Mouse (Mus musculus) liver, postnatal 0 days (tissue): ENCODE measurements around the gene Trpc4.

Experiments used
- CTCF ChIP-seq: sonication (generic); IDR thresholded peaks from 2 replicates; pipeline ENCODE4 v1.5.1; 2016; ENCODE audit warnings: antibody characterized with exemption, low read depth
- EP300 ChIP-seq: IDR thresholded peaks from 2 replicates; pipeline ENCODE4 v1.6.1; 2016; ENCODE audit warnings: antibody characterized with exemption, low read depth, mild to moderate bottlenecking

DNA sequence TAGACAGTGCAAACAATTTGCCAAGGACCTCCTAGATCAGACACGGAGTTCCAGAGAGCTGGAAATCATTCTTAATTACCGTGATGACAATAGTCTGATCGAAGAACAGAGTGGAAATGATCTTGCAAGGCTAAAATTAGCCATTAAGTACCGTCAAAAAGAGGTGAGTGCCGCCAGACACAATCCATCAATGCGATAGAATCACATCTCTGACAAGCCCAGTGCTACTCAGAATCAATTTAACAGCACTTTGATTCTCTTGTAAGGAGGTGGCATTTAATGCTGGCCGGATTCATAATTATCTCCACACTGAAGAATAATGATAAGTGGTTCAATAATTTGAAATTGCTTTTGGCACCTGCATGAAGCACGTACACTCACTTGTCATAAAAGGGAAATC is 66.7 kb downstream of the Trpc4 start:
- TF ChIP-seq CTCF: no peak
- TF ChIP-seq EP300: no peak
